ENCODE assay signal across 23 mouse cellular contexts in genomic region chr5:113629248-113629647, GRCm38 (mm10). TPM values are rescaled to one million over a fixed set of nuclear protein-coding genes. Genes with fewer than 3 reads are reported as not detected.
A peak's percentile ranks its signal among the peaks of the same experiment; 100 is the strongest.
DNase-seq lines count a peak whose midpoint lies in the region; ATAC-seq and TF ChIP-seq lines count a peak whose summit lies in the region.
"Had no signal": no experiment of that assay in that cellular context is flagged by ENCODE, and none has a peak within 500 bp of the region (broad histone marks: within the 10 kb centered on the region; RNA-seq: fewer than 3 reads in every experiment).

No protein-coding gene starts in this region.

- no peaks in the 10 kb centered on the region for H3K9me3 ChIP-seq in kidney, postnatal 0 days (replicated peaks; ENCODE audit: low read length)
- H3K9me3 ChIP-seq in lung, postnatal 0 days (ENCODE audit: low read length), result no peaks in the 10 kb centered on the region
- H3K9me3 ChIP-seq in hindbrain, embryonic 16.5 days (ENCODE audit: control insufficient read depth, low read length), result no peaks in the 10 kb centered on the region
- H3K9me3 ChIP-seq: embryonic facial prominence, embryonic 12.5 days; forebrain, embryonic 15.5 days; heart, embryonic 15.5 days; hindbrain, embryonic 10.5 days had no signal

- no peaks in the 10 kb centered on the region for H3K27me3 ChIP-seq in kidney, postnatal 0 days (ENCODE audit: insufficient read depth, low read length)
- H3K27me3 ChIP-seq in lung, postnatal 0 days (replicated peaks; ENCODE audit: insufficient read depth, low read length), result no peaks in the 10 kb centered on the region
- no peaks in the 10 kb centered on the region; the same call in 1 of the 2 replicates for H3K27me3 ChIP-seq in hindbrain, embryonic 16.5 days (replicated peaks; ENCODE audit: control insufficient read depth, insufficient read depth, low read length)
- H3K27me3 ChIP-seq: embryonic facial prominence, embryonic 12.5 days; forebrain, embryonic 15.5 days had no signal

- TF ChIP-seq EP300 in lung, postnatal 0 days (IDR thresholded peaks at IDR 0.05), result no peak

- no peak overlapping the region for H3K4me3 ChIP-seq in kidney, postnatal 0 days (replicated peaks; ENCODE audit: low read depth, low read length)
- H3K4me3 ChIP-seq in lung, postnatal 0 days (ENCODE audit: low read depth, low read length), result no peak overlapping the region
- no peak overlapping the region for H3K4me3 ChIP-seq in lung, adult 2 months (replicated peaks; ENCODE audit: extremely low read depth, low read depth, low read length)
- no peak overlapping the region for H3K4me3 ChIP-seq in hindbrain, embryonic 16.5 days (ENCODE audit: low read length)
- H3K4me3 ChIP-seq: embryonic facial prominence, embryonic 12.5 days; erythroblast, embryonic 14.5 days; forebrain, embryonic 15.5 days; heart, adult 2 months; heart, embryonic 15.5 days; hindbrain, embryonic 10.5 days had no signal

- no peak for TF ChIP-seq POLR2A in lung, adult 2 months (IDR thresholded peaks at IDR 0.05; ENCODE audit: borderline replicate concordance, extremely low read depth, low read depth, low read length)

- peaks cover 25% of the 10 kb centered on the region for H3K4me1 ChIP-seq in kidney, postnatal 0 days (replicated peaks; ENCODE audit: insufficient read depth, low read length)
- peaks cover 12% of the 10 kb centered on the region for H3K4me1 ChIP-seq in lung, postnatal 0 days (ENCODE audit: insufficient read depth, low read depth, low read length)
- peaks cover 6% of the 10 kb centered on the region for H3K4me1 ChIP-seq in lung, adult 2 months (ENCODE audit: control insufficient read depth, insufficient read depth, low read length)
- peaks cover 2% of the 10 kb centered on the region; the same call in 1 of the 2 replicates for H3K4me1 ChIP-seq in hindbrain, embryonic 16.5 days (ENCODE audit: control insufficient read depth, insufficient read depth, low read depth, low read length)

- WGBS in kidney, postnatal 0 days, result 85% methylated on average over 3 of the region's 3 CpGs
- WGBS in lung, postnatal 0 days, result 80% methylated on average over 3 of the region's 3 CpGs
- 66% methylated on average over 3 of the region's 3 CpGs for WGBS in lung, adult 2 months
- 84% methylated on average over 3 of the region's 3 CpGs for WGBS in hindbrain, embryonic 16.5 days

- H3K27ac ChIP-seq in kidney, postnatal 0 days, result no peak overlapping the region
- peak overlapping the region; percentile 72 for H3K27ac ChIP-seq in lung, postnatal 0 days (ENCODE audit: low read length)
- no peak overlapping the region for H3K27ac ChIP-seq in hindbrain, embryonic 16.5 days (ENCODE audit: low read depth, low read length)
- H3K27ac ChIP-seq: embryonic facial prominence, embryonic 12.5 days; forebrain, embryonic 15.5 days; hindbrain, embryonic 14.5 days had no signal

- H3K4me2 ChIP-seq in kidney, postnatal 0 days (ENCODE audit: low read length), result no peak overlapping the region
- no peak overlapping the region for H3K4me2 ChIP-seq in lung, postnatal 0 days (replicated peaks; ENCODE audit: low read depth, low read length)
- H3K4me2 ChIP-seq in hindbrain, embryonic 16.5 days (ENCODE audit: low read length), result no peak overlapping the region
- H3K4me2 ChIP-seq: embryonic facial prominence, embryonic 12.5 days; forebrain, embryonic 15.5 days; heart, embryonic 11.5 days; heart, embryonic 15.5 days; hindbrain, embryonic 14.5 days had no signal

- ATAC-seq in kidney, postnatal 0 days (replicated peaks; ENCODE audit: low FRiP score, low read depth), result no peak
- no peak for ATAC-seq in lung, postnatal 0 days
- ATAC-seq in hindbrain, embryonic 16.5 days, result no peak
- ATAC-seq: forebrain, embryonic 15.5 days had no signal

- DNase-seq in kidney, postnatal 0 days (ENCODE audit: low spot score), result peak; percentile 33
- no peak for DNase-seq in kidney, postnatal 4 days
- no peak for DNase-seq in lung, postnatal 0 days (ENCODE audit: low spot score)
- DNase-seq in lung, adult 2 months, result no peak
- peak; percentile 82 for DNase-seq in fibroblast of lung, adult 2 months (ENCODE audit: low read depth)
- DNase-seq in right cerebral cortex, postnatal 4 days, result no peak
- DNase-seq: adrenal gland, adult 8-10 months; adrenal gland, postnatal 36 days; cerebellum, adult 11 months; cerebellum, adult 8-10 months; cerebellum, postnatal 14 days; embryo, embryonic 11 days; gastrocnemius, postnatal 10 days; heart, adult 2 months; heart, postnatal 14 days had no signal

- TF ChIP-seq CTCF in kidney, postnatal 0 days (IDR thresholded peaks at IDR 0.05; ENCODE audit: low read depth), result no peak
- TF ChIP-seq CTCF in lung, postnatal 0 days (IDR thresholded peaks at IDR 0.05), result no peak
- no peak for TF ChIP-seq CTCF in lung, adult 2 months (IDR thresholded peaks at IDR 0.05; ENCODE audit: insufficient read depth, low read length)

- H3K9ac ChIP-seq in kidney, postnatal 0 days (ENCODE audit: low read depth, low read length), result no peak overlapping the region
- H3K9ac ChIP-seq in lung, postnatal 0 days (replicated peaks; ENCODE audit: low read depth), result no peak overlapping the region
- no peak overlapping the region for H3K9ac ChIP-seq in hindbrain, embryonic 16.5 days (ENCODE audit: low read depth, low read length)
- H3K9ac ChIP-seq: embryonic facial prominence, embryonic 12.5 days; forebrain, embryonic 15.5 days; heart, embryonic 15.5 days; hindbrain, embryonic 14.5 days had no signal

- H3K36me3 ChIP-seq in kidney, postnatal 0 days (ENCODE audit: insufficient read depth, low read length), result no peaks in the 10 kb centered on the region
- no peaks in the 10 kb centered on the region for H3K36me3 ChIP-seq in lung, postnatal 0 days (ENCODE audit: insufficient read depth, low read length)
- no peaks in the 10 kb centered on the region for H3K36me3 ChIP-seq in hindbrain, embryonic 16.5 days (ENCODE audit: control insufficient read depth, insufficient read depth, low read length)
- H3K36me3 ChIP-seq: embryonic facial prominence, embryonic 12.5 days; forebrain, embryonic 15.5 days; heart, embryonic 15.5 days; hindbrain, embryonic 10.5 days had no signal

RNA-seq across cellular contexts. Expression of gene Cmklr1, which starts 21.0 kb away (rescaled TPM):
- 7.5 and 8.3 TPM in 2 replicates for polyA plus RNA-seq in kidney, postnatal 0 days (2015; fragmentation: Nextera tagmentation; extraction: Ambion mirVana)
- 53.4 and 63.8 TPM in 2 replicates for polyA plus RNA-seq in lung, postnatal 0 days (2015; fragmentation: Nextera tagmentation; extraction: Ambion mirVana)
- polyA plus RNA-seq in lung, adult 2 months (2012; rRNA removed), result 271 and 341 TPM in 2 replicates
- 1.2 and 1.6 TPM in 2 replicates for polyA plus RNA-seq in hindbrain, embryonic 16.5 days (2015; fragmentation: Nextera tagmentation; extraction: Ambion mirVana)
- polyA plus RNA-seq: erythroblast, embryonic 14.5 days had no signal

Comparison
In these comparisons a context has a peak if more than half of its experiments do, and no peak if none do; other contexts are left out.
1. DNase-seq: peak in kidney, postnatal 0 days (single experiment) and fibroblast of lung, adult 2 months (single experiment); none in kidney, postnatal 4 days (0 of 2), lung, postnatal 0 days (single experiment), lung, adult 2 months (single experiment) and right cerebral cortex, postnatal 4 days (single experiment).